Mouse (Mus musculus): ENCODE measurements around the gene Sgms1. TPM values are rescaled to one million over a fixed set of nuclear protein-coding genes. Genes with fewer than 3 reads are reported as not detected.
"Not testable (repeated sequence)": the region's sequence is repeated elsewhere in the genome, so short reads cannot be mapped to it uniquely, and the experiment has no call there.

Sgms1 gene
- polyA plus RNA-seq, 1 experiment from 2014 or later: 28.9 TPM

DNA sequence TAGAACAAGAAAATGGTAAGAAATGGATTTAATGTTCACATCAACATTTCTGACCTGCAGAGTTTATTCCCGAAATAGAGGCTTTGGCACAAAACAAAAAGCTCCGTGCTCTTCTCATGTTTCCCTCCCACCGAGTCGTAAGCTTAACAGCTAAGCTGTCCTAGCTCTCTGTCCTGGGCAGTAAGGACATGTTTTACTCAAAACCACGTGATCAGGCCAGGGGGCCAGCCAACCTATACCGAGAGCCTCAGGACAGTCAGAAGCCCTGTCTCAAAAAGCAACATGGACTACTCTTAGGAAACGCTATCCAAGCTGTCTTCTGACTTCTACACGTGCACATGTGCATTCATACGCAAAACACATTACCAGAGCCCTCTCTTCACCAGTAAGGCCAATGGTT is 23.1 kb downstream of the Sgms1 start:
- no peak overlapping the region for H3K27ac ChIP-seq
- WGBS: 75% methylated on average over 9 of the region's 9 CpGs
- no peaks in the 10 kb centered on the region for H3K36me3 ChIP-seq
- 0 out of 2 replicates have a peak, but pooled peaks cover 3% of the 10 kb centered on the region for H3K4me1 ChIP-seq
- no peak overlapping the region for H3K9ac ChIP-seq
- H3K9me3 ChIP-seq: no peaks in the 10 kb centered on the region
- ATAC-seq (ENCODE audit: insufficient number of reproducible peaks, insufficient read depth, low FRiP score, low TSS enrichment): no peak
- no peak overlapping the region for H3K4me2 ChIP-seq (replicated peaks)
- H3K4me3 ChIP-seq: no peak overlapping the region
- no peaks in the 10 kb centered on the region for H3K27me3 ChIP-seq

DNA sequence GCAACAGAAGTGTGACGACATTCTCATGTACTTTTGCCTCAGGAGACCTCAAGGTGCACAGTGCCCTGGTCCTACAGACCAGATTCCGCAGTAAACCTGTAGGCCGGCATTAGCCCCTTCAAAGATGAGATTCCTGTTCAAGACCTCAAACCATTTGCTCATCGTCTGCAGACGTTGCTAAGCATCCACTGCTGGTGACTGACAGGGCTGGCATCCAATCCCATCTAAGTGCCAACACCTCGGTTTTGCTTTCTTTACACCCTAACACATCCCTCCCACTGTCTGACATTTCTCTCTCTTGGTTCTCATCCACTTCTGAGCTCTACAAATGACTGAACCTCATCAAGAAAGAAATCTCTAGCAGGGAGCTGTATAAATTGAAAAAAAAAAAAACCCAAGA is 24.4 kb downstream of the Sgms1 start:
- H3K4me3 ChIP-seq: no peak overlapping the region
- ATAC-seq (ENCODE audit: insufficient number of reproducible peaks, insufficient read depth, low FRiP score, low TSS enrichment): no peak
- WGBS: 87% methylated on average over 6 of the region's 6 CpGs

DNA sequence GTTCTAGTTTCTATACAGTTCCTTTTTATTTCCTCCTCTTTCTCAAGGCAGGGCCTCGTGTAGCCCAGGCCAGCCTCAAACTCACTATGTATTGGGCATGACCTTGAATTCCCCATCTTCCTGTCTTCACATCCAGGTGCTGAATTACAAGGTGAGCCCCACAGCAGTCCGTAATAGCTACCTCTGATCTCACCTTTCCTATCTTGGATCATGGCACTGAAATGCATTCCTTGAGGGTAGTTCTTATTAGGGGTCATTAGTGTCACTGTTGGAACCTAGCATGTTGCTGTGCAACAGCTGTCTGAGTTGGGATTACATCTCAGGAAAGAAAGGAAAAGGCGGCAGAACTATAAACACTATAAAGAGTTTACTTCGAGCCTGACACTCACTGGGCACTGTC is 25.9 kb downstream of the Sgms1 start:
- H3K27ac ChIP-seq: no peak overlapping the region
- ATAC-seq (ENCODE audit: insufficient number of reproducible peaks, insufficient read depth, low FRiP score, low TSS enrichment): no peak
- H3K27me3 ChIP-seq: no peaks in the 10 kb centered on the region
- no peaks in the 10 kb centered on the region for H3K9me3 ChIP-seq
- H3K4me1 ChIP-seq: peaks cover 3% of the 10 kb centered on the region; the same call in 1 of the 2 replicates
- H3K4me2 ChIP-seq (replicated peaks): no peak overlapping the region
- H3K9ac ChIP-seq: no peak overlapping the region
- H3K36me3 ChIP-seq: no peaks in the 10 kb centered on the region
- WGBS: 82% methylated on average over 4 of the region's 4 CpGs
- H3K4me3 ChIP-seq: no peak overlapping the region

More for the DNA sequence above, 24.4 kb downstream of the Sgms1 start:
- Histone ChIP-seq H3K9ac (no peak overlapping the region), H3K9me3 (no peaks in the 10 kb centered on the region), H3K36me3 (no peaks in the 10 kb centered on the region), H3K27me3 (no peaks in the 10 kb centered on the region), H3K27ac (no peak overlapping the region), H3K4me2 (replicated peaks) (no peak overlapping the region), H3K4me1 (peaks cover 3% of the 10 kb centered on the region; the same call in 1 of the 2 replicates)

DNA sequence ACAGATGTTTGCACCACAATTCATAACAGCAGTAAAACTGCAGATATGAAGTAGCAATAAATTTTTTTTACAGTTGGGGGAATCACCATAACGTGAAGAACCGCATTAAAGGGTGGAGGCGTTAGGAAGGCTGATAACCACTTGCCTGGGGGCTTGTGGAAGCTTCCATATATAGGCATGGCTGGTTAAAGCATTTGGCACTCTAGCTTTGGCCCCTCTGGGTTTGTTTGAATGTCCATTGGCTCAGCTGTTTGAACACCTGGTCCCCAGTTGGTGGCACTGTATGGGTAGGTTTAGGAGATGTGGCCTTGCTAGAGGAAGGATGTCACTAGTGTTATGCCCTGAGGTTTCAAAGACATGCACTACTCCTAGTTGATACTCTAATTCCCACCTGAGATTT is 27.0 kb downstream of the Sgms1 start:
- H3K9ac ChIP-seq: no peak overlapping the region
- H3K4me2 ChIP-seq (replicated peaks): no peak overlapping the region
- ATAC-seq (ENCODE audit: insufficient number of reproducible peaks, insufficient read depth, low FRiP score, low TSS enrichment): no peak
- no peak overlapping the region for H3K27ac ChIP-seq
- H3K36me3 ChIP-seq: no peaks in the 10 kb centered on the region
- H3K4me1 ChIP-seq: peaks cover 3% of the 10 kb centered on the region; the same call in 1 of the 2 replicates
- H3K4me3 ChIP-seq: no peak overlapping the region
- H3K27me3 ChIP-seq: no peaks in the 10 kb centered on the region
- H3K9me3 ChIP-seq: no peaks in the 10 kb centered on the region
- 81% methylated on average over 3 of the region's 3 CpGs for WGBS

- no peak overlapping the region for H3K27ac ChIP-seq
- H3K4me3 ChIP-seq: no peak overlapping the region
- H3K4me1 ChIP-seq: peaks cover 3% of the 10 kb centered on the region; the same call in 1 of the 2 replicates
- H3K9ac ChIP-seq: no peak overlapping the region
- 68% methylated on average over 1 of the region's 1 CpGs for WGBS
- H3K9me3 ChIP-seq: no peaks in the 10 kb centered on the region
- H3K36me3 ChIP-seq: no peaks in the 10 kb centered on the region
- H3K27me3 ChIP-seq: no peaks in the 10 kb centered on the region
- H3K4me2 ChIP-seq (replicated peaks): no peak overlapping the region
- no peak for ATAC-seq (ENCODE audit: insufficient number of reproducible peaks, insufficient read depth, low FRiP score, low TSS enrichment)
These were observed 28.4 kb downstream of the Sgms1 start for GRCm38 (mm10) chr19:32360989-32361698.

DNA sequence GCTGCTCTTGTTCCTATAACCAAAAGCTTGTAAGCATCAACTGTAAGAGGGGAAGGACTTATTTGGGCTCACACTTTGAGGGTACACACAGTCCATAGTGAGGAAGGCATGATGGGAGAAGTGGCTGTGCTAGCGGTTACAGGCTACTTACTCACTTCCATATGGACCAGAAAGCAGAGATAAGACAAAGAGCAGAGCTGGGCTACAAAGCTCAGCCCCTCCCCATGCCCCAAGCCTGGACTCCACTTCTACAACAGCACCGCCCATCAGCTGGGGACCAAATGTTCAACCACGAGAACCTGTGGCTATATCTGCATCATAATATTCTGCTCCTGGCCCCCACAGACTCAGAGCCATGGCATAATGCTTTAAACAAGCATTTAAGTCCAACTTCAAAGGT is 29.0 kb downstream of the Sgms1 start:
- no peak overlapping the region for H3K4me3 ChIP-seq
- no peaks in the 10 kb centered on the region for H3K27me3 ChIP-seq
- no peak overlapping the region for H3K9ac ChIP-seq
- H3K4me2 ChIP-seq (replicated peaks): no peak overlapping the region
- H3K36me3 ChIP-seq: no peaks in the 10 kb centered on the region
- no peak overlapping the region for H3K27ac ChIP-seq
- 64% methylated on average over 3 of the region's 3 CpGs for WGBS
- H3K4me1 ChIP-seq: peaks cover 9% of the 10 kb centered on the region; the same call in 1 of the 2 replicates
- ATAC-seq (ENCODE audit: insufficient number of reproducible peaks, insufficient read depth, low FRiP score, low TSS enrichment): 0 out of 2 replicates have a peak, but pooled peaks have one; percentile 52
- H3K9me3 ChIP-seq: no peaks in the 10 kb centered on the region

DNA sequence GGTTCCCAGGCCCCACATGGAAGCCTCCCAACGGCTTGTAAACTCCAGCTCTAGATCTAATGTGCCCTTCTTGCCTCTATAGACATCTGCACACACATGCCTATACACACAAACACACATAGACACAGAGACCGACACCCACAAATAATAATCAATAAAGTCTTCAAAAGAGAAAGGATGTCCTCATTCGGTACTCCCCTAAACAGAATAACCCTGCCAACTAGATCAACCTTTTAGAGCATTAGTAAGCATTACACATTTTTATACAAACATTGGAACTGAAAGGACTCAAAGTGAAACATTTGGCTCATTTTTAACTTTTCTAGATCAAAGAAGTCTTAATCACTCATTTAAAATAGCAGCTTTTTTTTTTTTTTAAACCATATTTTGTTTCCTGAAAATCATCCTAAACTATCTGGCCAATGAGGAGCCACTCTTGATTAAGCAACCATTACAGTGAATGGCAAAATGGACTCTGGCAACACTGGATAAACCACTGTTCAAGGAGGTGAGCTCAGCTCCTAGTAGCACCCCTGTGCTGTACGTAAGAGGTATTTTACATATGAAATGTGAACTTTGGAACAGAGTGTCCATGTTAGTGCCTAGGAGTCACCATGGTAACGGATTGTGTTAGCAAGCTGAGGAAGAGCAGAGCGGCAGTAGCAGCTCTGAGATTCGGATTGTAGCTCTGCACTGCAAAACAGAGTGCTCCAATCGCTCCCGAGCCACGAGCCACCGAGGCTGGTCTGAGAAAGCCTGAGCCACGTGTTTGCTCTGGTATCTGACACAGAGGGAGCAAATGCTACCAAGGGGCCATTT is 30.6 kb downstream of the Sgms1 start:
- Histone ChIP-seq H3K27ac (no peak overlapping the region), H3K36me3 (no peaks in the 10 kb centered on the region), H3K9me3 (no peaks in the 10 kb centered on the region), H3K4me1 (peaks cover 12% of the 10 kb centered on the region; the same call in 1 of the 2 replicates), H3K9ac (no peak overlapping the region), H3K4me2 (replicated peaks) (no peak overlapping the region), H3K27me3 (no peaks in the 10 kb centered on the region), H3K4me3 (no peak overlapping the region)
- no peak for ATAC-seq (ENCODE audit: insufficient number of reproducible peaks, insufficient read depth, low FRiP score, low TSS enrichment)
- 81% methylated on average over 12 of the region's 12 CpGs for WGBS

DNA sequence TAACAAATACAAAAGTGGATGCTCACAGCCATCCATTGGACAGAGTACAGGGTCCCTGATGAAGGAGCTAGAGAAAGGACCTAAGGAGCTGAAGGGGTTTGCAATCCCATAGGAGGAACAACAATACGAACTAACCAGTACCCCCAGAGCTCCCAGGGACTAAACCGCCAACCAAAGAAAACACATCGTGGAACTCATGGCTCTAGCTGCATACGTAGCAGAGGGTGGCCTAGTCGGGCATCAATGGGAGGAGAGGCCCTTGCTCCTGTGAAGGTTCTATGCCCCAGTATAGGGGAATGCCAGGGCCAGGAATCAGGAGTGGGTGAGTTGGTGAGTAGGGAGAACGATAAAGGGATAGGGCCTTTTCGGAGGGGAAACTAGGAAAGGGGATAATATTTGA is 31.5 kb downstream of the Sgms1 start:
- H3K4me1 ChIP-seq: peaks cover 12% of the 10 kb centered on the region; the same call in 1 of the 2 replicates
- not testable (repeated sequence) for H3K4me3 ChIP-seq; H3K9me3 ChIP-seq; H3K36me3 ChIP-seq; H3K4me2 ChIP-seq (replicated peaks); H3K9ac ChIP-seq; H3K27ac ChIP-seq; ATAC-seq (ENCODE audit: insufficient number of reproducible peaks, insufficient read depth, low FRiP score, low TSS enrichment); H3K27me3 ChIP-seq
- WGBS: 95% methylated on average over 7 of the region's 7 CpGs

DNA sequence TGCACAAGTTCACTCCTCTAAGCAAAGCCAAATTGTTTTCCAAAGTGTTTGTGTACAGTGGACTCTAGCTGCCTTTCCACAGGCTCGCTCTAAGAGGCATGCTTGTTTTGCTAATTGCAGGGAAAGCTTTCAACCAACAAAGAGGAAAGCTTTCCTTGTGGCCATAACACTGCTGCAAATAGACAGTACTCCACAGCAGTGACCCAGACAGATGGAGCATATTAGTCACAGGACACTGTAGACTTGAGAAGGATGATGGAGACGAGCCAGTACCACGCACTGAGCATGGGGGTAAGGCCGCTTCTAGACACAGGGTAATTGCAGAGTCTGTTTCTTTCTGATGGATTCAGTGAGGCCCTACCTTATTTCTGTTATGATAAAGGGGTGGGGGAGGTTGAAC is 33.3 kb downstream of the Sgms1 start:
- no peak overlapping the region for H3K4me2 ChIP-seq (replicated peaks)
- no peak for ATAC-seq (ENCODE audit: insufficient number of reproducible peaks, insufficient read depth, low FRiP score, low TSS enrichment)
- no peaks in the 10 kb centered on the region for H3K9me3 ChIP-seq
- 25% methylated on average over 4 of the region's 4 CpGs for WGBS
- no peak overlapping the region for H3K27ac ChIP-seq
- H3K4me3 ChIP-seq: no peak overlapping the region
- H3K9ac ChIP-seq: no peak overlapping the region
- no peaks in the 10 kb centered on the region for H3K36me3 ChIP-seq
- H3K4me1 ChIP-seq: peaks cover 12% of the 10 kb centered on the region; the same call in 1 of the 2 replicates
- no peaks in the 10 kb centered on the region for H3K27me3 ChIP-seq

GRCm38 (mm10) chr19:32353447-32353846 is 36.1 kb downstream of the Sgms1 start:
- Histone ChIP-seq H3K27me3 (no peaks in the 10 kb centered on the region), H3K9me3 (no peaks in the 10 kb centered on the region), H3K4me1 (peaks cover 12% of the 10 kb centered on the region; the same call in 1 of the 2 replicates), H3K4me3 (no peak overlapping the region), H3K9ac (no peak overlapping the region), H3K36me3 (0 out of 2 replicates have a peak, but pooled peaks cover under 1% of the 10 kb centered on the region), H3K4me2 (replicated peaks) (no peak overlapping the region), H3K27ac (no peak overlapping the region)
- 87% methylated on average over 9 of the region's 9 CpGs for WGBS
- no peak for ATAC-seq (ENCODE audit: insufficient number of reproducible peaks, insufficient read depth, low FRiP score, low TSS enrichment)

- peak; percentile 66; the same call in 1 of the 2 replicates for ATAC-seq (ENCODE audit: insufficient number of reproducible peaks, insufficient read depth, low FRiP score, low TSS enrichment)
- 52% methylated on average over 7 of the region's 7 CpGs for WGBS
- H3K9ac ChIP-seq: no peak overlapping the region
- no peak overlapping the region for H3K4me2 ChIP-seq (replicated peaks)
- H3K27me3 ChIP-seq: no peaks in the 10 kb centered on the region
- peaks cover 23% of the 10 kb centered on the region for H3K4me1 ChIP-seq
- H3K4me3 ChIP-seq: no peak overlapping the region
- no peaks in the 10 kb centered on the region for H3K9me3 ChIP-seq
- H3K36me3 ChIP-seq: 0 out of 2 replicates have a peak, but pooled peaks cover 4% of the 10 kb centered on the region
- no peak overlapping the region for H3K27ac ChIP-seq
These were observed 40.4 kb downstream of the Sgms1 start for GRCm38 (mm10) chr19:32348955-32349654.
